Mouse (Mus musculus): Measurements from ENCODE around the gene Slc7a1.
"Not testable (repeated sequence)": the region's sequence is repeated elsewhere in the genome, so short reads cannot be mapped to it uniquely, and the experiment has no call there.

Gene Slc7a1

GRCm38 (mm10) chr5:148367816-148368215 lies 31.9 kb downstream of the Slc7a1 start:
- DNase-seq (ENCODE audit: low spot score), result no peak

DNA sequence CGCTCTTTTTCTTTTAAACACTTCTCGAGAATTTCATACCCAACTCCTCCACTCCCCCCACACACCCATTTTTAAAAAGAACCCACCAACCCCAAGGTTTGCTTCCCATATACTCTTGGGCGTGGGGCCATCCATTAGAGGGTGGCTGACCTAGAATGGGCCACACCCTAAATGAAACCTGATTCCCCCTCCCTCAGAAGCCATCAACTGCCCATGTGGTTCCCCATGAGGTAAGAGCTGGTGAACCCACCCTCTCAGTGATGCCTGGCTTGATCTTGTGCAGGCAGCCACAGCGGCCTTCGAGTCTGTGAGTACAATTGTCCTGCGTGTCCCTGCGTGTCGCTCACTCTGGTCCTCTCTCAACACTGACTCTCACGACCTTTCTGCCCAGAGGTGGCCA lies 33.2 kb downstream of the Slc7a1 start:
- DNase-seq (ENCODE audit: low spot score), result no peak

DNA sequence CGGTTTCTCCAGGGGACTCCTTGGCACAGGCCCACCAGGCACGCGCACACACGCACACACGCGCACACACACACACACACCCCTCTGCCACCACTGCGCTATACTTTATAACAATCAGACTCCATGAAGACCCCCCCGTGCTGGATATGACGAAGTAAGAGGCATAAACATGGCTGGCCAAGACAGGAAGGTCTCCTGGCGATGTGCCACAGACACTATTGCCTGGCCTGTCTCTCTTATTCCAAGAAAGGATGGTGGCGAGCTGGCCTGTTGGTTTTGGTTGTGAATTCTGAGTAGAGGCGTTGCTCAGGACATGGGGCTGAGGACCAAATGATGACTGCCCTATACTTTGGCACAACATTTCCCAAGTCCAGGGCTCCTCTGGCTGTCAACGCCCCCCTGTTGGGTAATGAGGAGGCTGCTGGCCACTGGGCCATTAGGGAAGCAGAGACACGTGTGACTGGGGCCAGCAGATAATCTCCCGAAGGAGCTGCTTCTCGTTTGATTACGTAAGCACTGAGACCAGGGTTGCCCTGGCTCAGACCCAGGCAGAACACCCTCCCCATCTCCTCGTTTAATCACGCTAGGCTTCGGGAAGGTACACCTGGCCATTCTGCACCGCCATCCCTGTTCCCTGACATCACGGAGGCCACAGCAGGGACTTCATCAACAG lies 36.1 kb downstream of the Slc7a1 start:
- DNase-seq (ENCODE audit: low spot score), result no peak

DNA sequence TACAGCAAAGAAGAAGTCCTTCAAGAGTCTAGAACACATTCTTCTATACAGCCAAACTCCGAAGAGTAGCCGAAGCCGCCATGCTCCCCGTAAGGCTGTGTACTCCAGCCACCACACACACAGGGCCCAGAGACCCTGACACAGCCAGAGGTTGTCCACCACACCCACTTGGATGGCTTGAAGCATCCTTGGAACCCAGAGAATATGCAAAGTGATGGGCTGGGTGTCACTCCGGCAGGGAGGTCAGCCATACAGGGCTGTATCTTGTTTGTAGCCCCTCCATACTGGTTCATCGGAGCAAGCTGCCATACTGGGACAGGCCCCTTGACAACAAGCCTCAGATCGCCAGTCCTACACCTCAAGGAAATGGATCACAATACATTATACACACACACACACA lies 37.4 kb downstream of the Slc7a1 start:
- no peak for DNase-seq (ENCODE audit: low spot score)

DNA sequence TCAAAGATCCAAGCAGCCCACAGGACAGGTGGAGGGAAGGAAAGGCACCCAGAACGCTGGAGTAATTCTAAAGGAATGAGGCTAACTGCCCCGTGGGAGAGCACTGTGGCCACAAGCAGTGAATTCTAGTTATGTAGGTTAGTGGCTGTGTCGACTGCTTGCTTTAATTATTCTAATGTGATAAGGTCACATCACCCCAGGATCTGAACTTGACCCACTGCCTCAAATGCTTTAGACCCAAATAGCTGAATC lies 38.0 kb downstream of the Slc7a1 start:
- DNase-seq (ENCODE audit: low spot score), result no peak

DNA sequence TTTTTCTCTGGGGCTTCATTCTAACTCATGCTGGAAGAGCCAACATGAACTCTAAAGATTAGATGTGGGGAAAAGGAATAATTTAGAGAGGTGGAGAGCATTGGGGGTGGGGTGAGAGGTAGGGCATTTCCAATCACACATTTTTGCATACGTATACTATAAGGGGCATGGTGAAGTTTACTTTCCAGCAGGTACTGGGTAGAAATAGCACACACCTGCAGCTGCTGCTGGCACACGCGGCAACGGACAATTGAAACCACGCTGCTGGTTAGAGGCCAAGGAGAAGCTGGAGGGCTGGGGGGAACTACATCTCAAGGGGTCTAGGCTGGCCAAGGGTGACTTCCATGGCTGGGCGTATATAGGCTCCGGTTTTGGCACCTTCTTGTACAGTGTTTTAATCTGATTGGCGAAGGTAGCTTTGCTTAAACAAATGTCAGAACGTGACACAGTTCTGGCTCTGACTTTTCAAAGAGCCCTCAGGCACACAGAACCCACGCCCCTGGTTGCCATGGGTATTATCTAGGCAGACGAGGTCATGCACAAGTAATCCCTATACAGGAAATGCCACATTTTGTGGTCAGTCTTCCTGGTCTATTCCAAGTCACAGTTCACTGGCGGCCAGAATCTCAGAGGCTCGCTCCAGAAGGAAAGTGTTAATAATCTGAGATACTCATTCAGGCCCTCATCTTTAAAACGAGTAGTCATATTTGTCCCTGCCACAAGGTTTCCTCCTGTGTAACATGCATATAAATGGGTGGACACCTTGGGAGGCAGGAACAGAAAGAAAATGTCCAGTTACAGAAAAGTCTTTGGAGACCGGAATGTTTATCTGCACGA lies 38.6 kb downstream of the Slc7a1 start:
- no peak for DNase-seq (ENCODE audit: low spot score)

GRCm38 (mm10) chr5:148359131-148359530 lies 40.6 kb downstream of the Slc7a1 start:
- DNase-seq (ENCODE audit: low spot score), result no peak

DNA sequence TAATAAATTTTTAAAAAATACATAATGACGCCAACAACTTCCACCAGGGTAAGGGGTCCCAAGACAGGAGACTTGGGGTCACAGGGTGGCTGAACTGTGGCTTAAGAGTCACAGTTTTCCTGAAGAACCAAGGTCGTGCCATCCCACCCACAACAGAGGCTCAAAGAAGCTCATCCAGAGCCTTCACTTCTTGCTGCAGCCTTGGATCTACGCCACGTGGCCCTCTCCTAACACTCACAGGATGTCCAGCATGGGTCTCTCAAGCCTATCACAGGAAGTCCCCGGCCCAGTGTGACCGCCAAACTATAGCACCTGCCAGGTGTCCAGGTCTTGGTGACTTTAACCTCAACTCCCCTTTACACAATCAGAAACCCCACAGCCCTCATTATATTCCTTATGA lies 42.5 kb downstream of the Slc7a1 start:
- DNase-seq (ENCODE audit: low spot score), result no peak

DNA sequence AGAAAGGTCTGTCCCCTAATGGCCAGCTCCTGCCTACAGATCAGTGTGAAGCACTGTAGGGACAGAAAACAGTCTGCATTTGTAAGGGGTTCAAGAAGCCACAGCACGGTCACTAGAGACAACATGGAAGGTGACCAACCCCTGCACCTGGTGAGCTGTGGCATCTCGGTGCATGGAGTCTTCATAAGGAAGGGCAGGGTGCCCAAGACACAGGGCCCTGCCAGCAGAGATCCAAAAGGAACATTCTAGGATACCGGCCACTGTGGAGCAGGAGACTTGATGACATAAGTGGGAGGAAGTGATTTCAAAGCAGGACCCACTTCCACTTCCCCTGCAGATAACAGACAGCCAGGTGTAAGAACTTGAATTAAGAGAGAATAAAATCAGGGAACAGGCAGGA lies 43.9 kb downstream of the Slc7a1 start:
- no peak for DNase-seq (ENCODE audit: low spot score)

DNA sequence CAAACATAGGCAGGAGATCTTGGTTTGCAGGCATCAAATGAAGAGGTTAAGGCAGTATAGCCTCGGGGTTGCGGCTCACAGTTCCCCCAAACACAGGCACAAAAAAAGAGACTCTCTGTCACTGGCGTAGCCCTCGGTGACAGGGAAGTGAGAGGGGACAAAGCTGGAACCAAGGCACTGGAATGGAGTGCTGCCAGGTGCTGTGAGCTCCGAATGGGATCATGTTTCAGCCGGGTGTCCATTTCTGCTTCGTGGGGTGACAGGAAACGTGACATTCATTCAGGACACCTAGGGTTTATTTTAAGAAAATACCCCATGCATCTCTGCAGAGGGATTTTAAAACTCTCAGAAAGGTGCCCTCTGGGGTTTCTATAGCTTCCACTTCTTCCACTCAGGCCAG lies 45.2 kb downstream of the Slc7a1 start:
- DNase-seq (ENCODE audit: low spot score), result no peak

- DNase-seq (ENCODE audit: low spot score), result no peak
Observed at GRCm38 (mm10) chr5:148353429-148353828, 46.3 kb downstream of the Slc7a1 start.

DNA sequence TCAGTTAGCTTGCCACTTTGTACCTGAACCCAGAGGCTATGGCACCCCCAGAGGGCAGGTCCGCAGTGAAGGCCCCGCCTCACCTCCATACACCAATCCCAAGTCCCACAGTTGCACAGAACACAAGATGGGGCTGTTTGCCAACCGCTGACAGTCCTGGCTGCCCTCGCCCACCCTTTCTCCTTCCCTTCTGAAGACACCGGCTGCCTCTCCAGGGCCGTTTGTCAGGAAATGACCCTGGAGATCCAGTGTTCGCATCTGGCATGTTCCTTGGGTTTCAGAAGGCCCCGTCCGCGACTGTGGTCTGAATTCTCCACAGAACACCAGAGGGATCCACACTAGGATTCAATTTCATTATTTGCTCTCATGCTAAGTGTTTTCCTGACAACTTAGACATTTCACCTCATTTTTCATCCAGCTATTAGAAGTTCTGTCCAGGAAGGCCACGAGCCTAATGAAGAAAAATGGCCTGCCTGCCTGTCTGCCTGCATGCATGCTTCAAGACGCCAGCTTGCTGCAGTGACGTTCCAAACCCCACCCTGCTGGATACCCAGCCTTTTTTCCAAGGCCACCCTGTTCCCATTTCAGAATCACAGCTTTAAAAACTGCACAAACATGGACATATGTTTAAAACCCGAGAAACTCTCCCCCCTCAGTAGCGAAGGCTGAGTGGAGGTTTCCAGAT lies 50.2 kb downstream of the Slc7a1 start:
- DNase-seq (ENCODE audit: low spot score), result no peak

DNA sequence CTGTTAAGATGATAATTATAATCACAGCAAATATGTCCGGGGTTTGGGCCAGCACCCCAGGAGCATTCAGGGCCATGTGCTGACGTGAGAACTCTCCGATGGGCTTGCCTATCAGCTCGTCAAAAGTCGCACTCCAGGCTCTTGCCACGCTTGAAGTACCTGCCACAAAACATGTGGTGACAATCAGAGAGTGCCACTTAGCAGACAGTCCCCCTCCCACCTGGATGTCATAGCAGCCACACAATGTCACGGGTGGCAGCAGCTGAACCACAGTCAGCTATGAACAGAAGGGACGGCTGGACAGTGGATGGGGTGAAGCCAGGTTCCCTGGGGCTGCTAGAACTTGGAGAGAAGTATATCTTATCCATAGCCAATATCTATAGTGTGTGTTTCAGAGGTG lies 51.6 kb downstream of the Slc7a1 start:
- no peak for DNase-seq (ENCODE audit: low spot score)

GRCm38 (mm10) chr5:148346543-148346942 lies 53.2 kb downstream of the Slc7a1 start:
- DNase-seq (ENCODE audit: low spot score), result no peak

DNA sequence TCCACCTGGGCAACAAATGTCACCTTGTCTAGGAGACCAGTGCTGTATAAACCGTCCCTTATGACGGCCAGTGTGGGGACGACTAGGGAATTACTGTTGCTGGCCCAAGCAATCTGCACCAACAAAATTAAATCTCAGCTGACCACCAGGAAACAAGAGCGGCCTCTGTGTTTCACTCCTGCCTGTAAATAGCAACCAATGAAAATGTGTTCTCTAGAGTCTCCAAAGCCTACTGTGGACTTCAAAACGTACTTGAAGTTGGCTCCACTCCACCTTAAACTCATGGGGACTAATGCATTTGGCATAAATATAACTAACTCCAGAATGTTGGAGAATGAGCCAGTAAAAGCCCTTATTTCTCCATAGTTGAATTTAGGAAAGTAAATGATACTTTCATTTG lies 55.3 kb downstream of the Slc7a1 start:
- no peak for DNase-seq (ENCODE audit: low spot score)

DNA sequence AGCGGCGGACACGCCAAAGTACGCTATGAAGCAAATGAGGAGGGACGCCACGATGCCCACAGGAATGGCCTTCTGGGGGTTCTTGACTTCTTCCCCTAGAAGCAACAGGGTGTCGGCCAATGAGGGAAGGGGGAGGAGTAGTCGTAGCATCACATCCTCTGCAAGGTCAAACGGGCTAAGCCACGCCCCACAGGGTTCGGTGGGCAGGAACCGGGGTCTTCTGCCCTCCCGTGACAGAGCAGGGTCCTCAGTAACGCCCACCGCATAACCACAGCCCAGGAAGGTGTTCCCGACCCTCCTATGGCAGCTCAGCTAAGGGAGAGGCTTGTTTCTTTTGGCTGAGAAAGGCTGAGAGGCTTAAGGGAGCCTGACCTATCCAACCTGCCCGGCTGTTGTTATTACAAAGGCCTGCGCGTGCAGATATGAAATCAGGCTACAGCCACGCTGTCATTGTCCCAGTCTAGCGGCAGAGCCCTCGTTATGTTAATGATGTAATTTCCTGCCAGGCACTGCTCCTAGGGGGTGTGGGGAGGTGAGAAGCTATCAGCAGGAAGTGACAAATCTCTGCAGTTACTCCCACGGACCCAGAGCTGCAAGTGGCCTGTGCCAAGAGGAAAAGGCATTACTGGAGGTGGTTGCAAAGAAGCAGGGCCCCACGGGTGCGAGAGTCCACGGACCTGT lies 57.5 kb downstream of the Slc7a1 start:
- DNase-seq (ENCODE audit: low spot score), result peak; percentile 70

- DNase-seq (ENCODE audit: low spot score), result no peak
Observed at GRCm38 (mm10) chr5:148339126-148339525, 60.6 kb downstream of the Slc7a1 start.

DNA sequence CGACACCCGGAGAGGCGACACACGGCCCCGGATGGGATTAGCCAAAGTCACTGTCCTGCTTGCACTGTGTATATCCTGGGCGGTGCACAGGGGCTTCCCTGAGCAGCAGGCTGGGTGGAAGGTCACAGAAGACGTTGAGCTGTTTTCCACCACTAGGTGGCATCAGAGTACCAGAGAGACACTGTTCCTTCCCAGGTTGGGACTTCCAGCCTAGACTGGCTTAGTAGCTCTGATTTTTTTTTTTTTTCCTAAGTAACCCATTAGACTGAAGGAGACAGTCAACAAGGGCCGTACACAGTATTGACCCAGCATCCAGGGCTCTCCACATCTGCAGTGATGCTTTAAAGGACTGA lies 67.1 kb downstream of the Slc7a1 start:
- DNase-seq (ENCODE audit: low spot score), result peak; percentile 46

- no peak for DNase-seq (ENCODE audit: low spot score)
Observed at GRCm38 (mm10) chr5:148331926-148332621, 67.6 kb downstream of the Slc7a1 start.

- no peak for DNase-seq (ENCODE audit: low spot score)
Observed at GRCm38 (mm10) chr5:148331229-148331776, 68.4 kb downstream of the Slc7a1 start.

DNA sequence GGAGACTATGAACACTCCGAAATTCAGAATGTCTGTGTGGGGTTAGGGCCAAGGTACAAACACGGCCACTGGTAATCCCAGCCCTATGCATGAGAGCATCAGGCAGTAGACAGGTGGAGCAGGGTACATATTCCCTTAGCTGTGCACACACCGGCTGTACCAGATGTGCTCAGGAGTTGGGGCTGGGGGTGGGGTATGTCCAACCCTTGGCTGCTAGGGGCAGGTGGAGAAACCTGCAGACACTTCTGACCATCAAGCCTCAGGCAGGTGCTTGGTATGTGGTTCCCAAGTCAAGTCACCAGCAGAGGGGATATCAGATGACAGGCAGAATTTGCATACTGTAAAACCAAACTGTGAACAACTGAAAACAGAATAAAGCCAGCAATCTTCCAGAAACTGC lies 70.7 kb downstream of the Slc7a1 start:
- no peak for DNase-seq (ENCODE audit: low spot score)

DNA sequence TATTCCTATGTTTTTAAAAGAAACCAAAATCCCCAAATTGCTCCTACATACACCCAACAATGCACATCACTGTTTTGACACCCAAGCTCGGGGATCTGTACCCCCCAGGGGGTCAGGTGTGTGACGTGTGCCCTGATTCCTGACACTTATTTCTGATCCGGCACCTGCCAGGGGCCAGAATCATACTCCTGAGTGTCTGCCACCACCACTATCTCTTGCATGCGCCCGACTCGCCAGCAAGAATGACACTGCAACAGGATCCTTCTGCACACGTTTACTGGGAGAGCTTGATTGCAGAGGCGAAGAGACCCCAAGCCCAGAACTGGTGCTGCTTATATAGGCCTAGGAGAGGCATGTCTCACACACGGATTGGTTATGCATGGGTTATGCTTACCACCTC lies 73.4 kb downstream of the Slc7a1 start:
- not testable (repeated sequence) for DNase-seq (ENCODE audit: low spot score)

Measured in T-cell, adult 2 months (primary cell).